Mouse (Mus musculus): ENCODE data around the gene BC067074. TPM values are rescaled to one million over a fixed set of nuclear protein-coding genes. Genes with fewer than 3 reads are reported as not detected.
A peak's percentile ranks its signal among the peaks of the same experiment; 100 is the strongest.

Gene BC067074
- polyA plus RNA-seq, 1 experiment from 2014 or later = 4.9 TPM

- DNase-seq (ENCODE audit: low spot score) = no peak
Observed at GRCm38 (mm10) chr13:113292001-113292400, 958 bp upstream of the BC067074 start.

DNA sequence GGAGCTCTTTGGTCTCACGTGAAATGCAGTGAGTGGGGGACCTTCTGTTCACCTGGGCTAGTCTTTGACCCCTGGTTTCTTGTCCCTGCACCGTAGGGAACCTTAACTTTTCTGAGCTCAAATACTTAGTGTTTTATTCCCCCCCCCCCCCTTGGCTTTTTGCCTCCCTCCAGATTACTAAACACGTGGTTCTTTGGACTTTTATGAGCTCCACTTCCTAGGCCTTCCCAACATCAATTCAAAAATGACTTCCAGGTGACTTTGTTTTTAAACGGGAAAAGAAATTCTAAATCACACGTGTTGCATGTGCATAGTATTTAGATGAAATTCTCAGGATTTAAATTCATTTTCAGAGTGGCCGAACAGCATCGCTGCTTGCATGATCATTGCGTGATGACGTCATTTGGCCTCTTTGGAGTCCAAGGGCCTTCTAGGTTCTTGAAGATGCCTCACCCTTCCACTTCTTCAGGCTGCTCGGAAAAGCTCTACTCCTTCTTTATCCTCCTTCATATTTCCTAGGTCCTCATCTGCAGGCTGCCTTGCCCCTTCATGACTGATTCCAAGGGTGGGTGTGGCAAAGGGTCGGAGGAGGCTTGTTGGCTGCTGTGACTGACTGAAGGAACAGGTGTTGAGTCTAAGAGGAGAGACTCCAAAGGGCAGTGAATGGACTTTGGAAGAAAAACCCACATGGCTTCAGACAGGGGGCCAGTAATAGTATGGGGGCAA lies 911 bp downstream of the BC067074 start:
- Histone ChIP-seq H3K9ac (replicated peaks; ENCODE audit: low read length) (peak overlapping the region; percentile 92), H3K36me3 (replicated peaks; ENCODE audit: control insufficient read depth, insufficient read depth, low read depth, low read length) (no peaks in the 10 kb centered on the region), H3K4me2 (ENCODE audit: low read depth, low read length) (peak overlapping the region; percentile 88), H3K4me3 (ENCODE audit: low read depth, low read length) (peak overlapping the region; percentile 66), H3K27ac (replicated peaks; ENCODE audit: low read depth, low read length) (no peak overlapping the region), H3K4me1 (ENCODE audit: control insufficient read depth, insufficient read depth, low read length) (no peaks in the 10 kb centered on the region), H3K9me3 (replicated peaks; ENCODE audit: control insufficient read depth, low read length) (no peaks in the 10 kb centered on the region), H3K27me3 (ENCODE audit: control insufficient read depth, insufficient read depth, low read length) (no peaks in the 10 kb centered on the region; the same call in 1 of the 2 replicates)
- DNase-seq (ENCODE audit: low spot score) (peak; percentile 32), ATAC-seq (replicated peaks; ENCODE audit: insufficient number of reproducible peaks, low FRiP score, low TSS enrichment, low read depth) (0 out of 2 replicates have a peak, but pooled peaks have one; percentile 7)
- WGBS = 51% methylated on average over 11 of the region's 11 CpGs

More at GRCm38 (mm10) chr13:113292001-113292400, 958 bp upstream of the BC067074 start:
- H3K9me3 ChIP-seq (replicated peaks; ENCODE audit: control insufficient read depth, low read length) = no peaks in the 10 kb centered on the region
- no peak overlapping the region for H3K27ac ChIP-seq (replicated peaks; ENCODE audit: low read depth, low read length)
- 91% methylated on average over 8 of the region's 8 CpGs for WGBS
- H3K4me2 ChIP-seq (ENCODE audit: low read depth, low read length) = no peak overlapping the region
- no peaks in the 10 kb centered on the region for H3K36me3 ChIP-seq (replicated peaks; ENCODE audit: control insufficient read depth, insufficient read depth, low read depth, low read length)
- no peaks in the 10 kb centered on the region; the same call in 1 of the 2 replicates for H3K27me3 ChIP-seq (ENCODE audit: control insufficient read depth, insufficient read depth, low read length)
- H3K4me1 ChIP-seq (ENCODE audit: control insufficient read depth, insufficient read depth, low read length) = no peaks in the 10 kb centered on the region
- no peak overlapping the region for H3K9ac ChIP-seq (replicated peaks; ENCODE audit: low read length)
- H3K4me3 ChIP-seq (ENCODE audit: low read depth, low read length) = no peak overlapping the region
- ATAC-seq (replicated peaks; ENCODE audit: insufficient number of reproducible peaks, low FRiP score, low TSS enrichment, low read depth) = no peak

GRCm38 (mm10) chr13:113295817-113296485 lies 3.0 kb downstream of the BC067074 start:
- Histone ChIP-seq H3K4me2 (ENCODE audit: low read depth, low read length) (no peak overlapping the region), H3K36me3 (replicated peaks; ENCODE audit: control insufficient read depth, insufficient read depth, low read depth, low read length) (no peaks in the 10 kb centered on the region), H3K9me3 (replicated peaks; ENCODE audit: control insufficient read depth, low read length) (no peaks in the 10 kb centered on the region), H3K9ac (replicated peaks; ENCODE audit: low read length) (no peak overlapping the region), H3K27ac (replicated peaks; ENCODE audit: low read depth, low read length) (no peak overlapping the region), H3K27me3 (ENCODE audit: control insufficient read depth, insufficient read depth, low read length) (no peaks in the 10 kb centered on the region; the same call in 1 of the 2 replicates), H3K4me1 (ENCODE audit: control insufficient read depth, insufficient read depth, low read length) (no peaks in the 10 kb centered on the region), H3K4me3 (ENCODE audit: low read depth, low read length) (no peak overlapping the region)
- DNase-seq (ENCODE audit: low spot score) (no peak), ATAC-seq (replicated peaks; ENCODE audit: insufficient number of reproducible peaks, low FRiP score, low TSS enrichment, low read depth) (no peak)
- WGBS = 87% methylated on average over 10 of the region's 10 CpGs

GRCm38 (mm10) chr13:113306581-113306980 lies 13.6 kb downstream of the BC067074 start:
- WGBS = 89% methylated on average over 4 of the region's 4 CpGs
- Histone ChIP-seq H3K36me3 (replicated peaks; ENCODE audit: control insufficient read depth, insufficient read depth, low read depth, low read length) (no peaks in the 10 kb centered on the region), H3K4me2 (ENCODE audit: low read depth, low read length) (no peak overlapping the region), H3K27ac (replicated peaks; ENCODE audit: low read depth, low read length) (no peak overlapping the region), H3K4me3 (ENCODE audit: low read depth, low read length) (no peak overlapping the region), H3K4me1 (ENCODE audit: control insufficient read depth, insufficient read depth, low read length) (no peaks in the 10 kb centered on the region), H3K9me3 (replicated peaks; ENCODE audit: control insufficient read depth, low read length) (no peaks in the 10 kb centered on the region), H3K9ac (replicated peaks; ENCODE audit: low read length) (no peak overlapping the region), H3K27me3 (ENCODE audit: control insufficient read depth, insufficient read depth, low read length) (no peaks in the 10 kb centered on the region)
- DNase-seq (ENCODE audit: low spot score) (no peak), ATAC-seq (replicated peaks; ENCODE audit: insufficient number of reproducible peaks, low FRiP score, low TSS enrichment, low read depth) (no peak)

DNA sequence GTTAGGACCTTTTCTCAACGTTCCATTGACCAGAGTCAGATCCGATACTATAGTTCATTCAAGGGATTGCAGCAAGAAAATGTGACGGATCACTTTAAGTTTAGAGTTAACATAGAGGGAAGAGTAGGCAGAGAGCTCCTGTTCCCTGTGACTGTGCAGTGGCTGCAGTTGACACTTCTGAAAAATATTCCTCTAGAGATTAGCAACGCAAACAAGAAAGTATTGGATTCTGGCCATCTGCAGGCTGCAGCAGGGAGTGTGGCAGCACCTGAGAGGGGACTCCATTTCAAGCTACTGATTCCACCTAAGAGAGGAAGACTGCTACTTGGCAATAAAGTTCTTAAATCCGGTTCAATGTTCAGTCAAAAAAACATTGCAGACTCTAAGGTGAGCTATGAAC lies 26.6 kb downstream of the BC067074 start:
- H3K4me2 ChIP-seq (ENCODE audit: low read depth, low read length) = no peak overlapping the region
- 89% methylated on average over 5 of the region's 5 CpGs for WGBS
- no peaks in the 10 kb centered on the region for H3K27me3 ChIP-seq (ENCODE audit: control insufficient read depth, insufficient read depth, low read length)
- no peak overlapping the region for H3K9ac ChIP-seq (replicated peaks; ENCODE audit: low read length)
- no peaks in the 10 kb centered on the region for H3K36me3 ChIP-seq (replicated peaks; ENCODE audit: control insufficient read depth, insufficient read depth, low read depth, low read length)
- H3K9me3 ChIP-seq (replicated peaks; ENCODE audit: control insufficient read depth, low read length) = no peaks in the 10 kb centered on the region
- H3K27ac ChIP-seq (replicated peaks; ENCODE audit: low read depth, low read length) = no peak overlapping the region
- DNase-seq (ENCODE audit: low spot score) (no peak), ATAC-seq (replicated peaks; ENCODE audit: insufficient number of reproducible peaks, low FRiP score, low TSS enrichment, low read depth) (no peak)
- no peak overlapping the region for H3K4me3 ChIP-seq (ENCODE audit: low read depth, low read length)
- H3K4me1 ChIP-seq (ENCODE audit: control insufficient read depth, insufficient read depth, low read length) = no peaks in the 10 kb centered on the region

- no peaks in the 10 kb centered on the region for H3K9me3 ChIP-seq (replicated peaks; ENCODE audit: control insufficient read depth, low read length)
- no peaks in the 10 kb centered on the region for H3K36me3 ChIP-seq (replicated peaks; ENCODE audit: control insufficient read depth, insufficient read depth, low read depth, low read length)
- ATAC-seq (replicated peaks; ENCODE audit: insufficient number of reproducible peaks, low FRiP score, low TSS enrichment, low read depth) = peak; percentile 9; the same call in 1 of the 2 replicates
- H3K9ac ChIP-seq (replicated peaks; ENCODE audit: low read length) = no peak overlapping the region
- H3K27me3 ChIP-seq (ENCODE audit: control insufficient read depth, insufficient read depth, low read length) = no peaks in the 10 kb centered on the region
- no peaks in the 10 kb centered on the region for H3K4me1 ChIP-seq (ENCODE audit: control insufficient read depth, insufficient read depth, low read length)
- no peak overlapping the region for H3K4me3 ChIP-seq (ENCODE audit: low read depth, low read length)
- no peak overlapping the region for H3K27ac ChIP-seq (replicated peaks; ENCODE audit: low read depth, low read length)
- 20% methylated on average over 6 of the region's 6 CpGs for WGBS
- DNase-seq (ENCODE audit: low spot score) = peak; percentile 82
- H3K4me2 ChIP-seq (ENCODE audit: low read depth, low read length) = no peak overlapping the region
Observed at GRCm38 (mm10) chr13:113321972-113322371, 29.0 kb downstream of the BC067074 start.

DNA sequence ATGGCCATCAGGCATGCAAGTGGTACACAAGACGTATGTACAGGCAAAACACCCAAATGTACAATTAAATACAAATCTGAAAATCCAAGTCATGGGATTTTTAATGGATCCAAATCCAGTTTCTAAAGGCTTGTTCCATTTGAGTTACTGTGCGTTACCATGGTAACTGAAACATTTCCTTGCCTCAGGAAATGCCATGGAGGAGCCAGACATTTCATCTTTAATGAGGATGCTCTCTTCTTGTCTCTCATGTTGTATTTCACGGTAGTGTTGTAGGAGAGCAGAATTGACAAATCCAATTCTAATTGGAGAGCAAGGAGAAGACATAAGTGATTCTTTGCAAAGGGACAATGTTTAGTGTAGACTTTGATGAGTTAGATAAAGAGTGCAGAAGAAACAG lies 31.3 kb downstream of the BC067074 start:
- DNase-seq (ENCODE audit: low spot score) = no peak
- H3K4me2 ChIP-seq (ENCODE audit: low read depth, low read length) = no peak overlapping the region
- no peak overlapping the region for H3K9ac ChIP-seq (replicated peaks; ENCODE audit: low read length)
- no peak for ATAC-seq (replicated peaks; ENCODE audit: insufficient number of reproducible peaks, low FRiP score, low TSS enrichment, low read depth)
- 78% methylated on average over 3 of the region's 3 CpGs for WGBS
- H3K4me1 ChIP-seq (ENCODE audit: control insufficient read depth, insufficient read depth, low read length) = no peaks in the 10 kb centered on the region
- H3K36me3 ChIP-seq (replicated peaks; ENCODE audit: control insufficient read depth, insufficient read depth, low read depth, low read length) = no peaks in the 10 kb centered on the region
- no peak overlapping the region for H3K4me3 ChIP-seq (ENCODE audit: low read depth, low read length)
- H3K27ac ChIP-seq (replicated peaks; ENCODE audit: low read depth, low read length) = no peak overlapping the region
- H3K27me3 ChIP-seq (ENCODE audit: control insufficient read depth, insufficient read depth, low read length) = no peaks in the 10 kb centered on the region
- H3K9me3 ChIP-seq (replicated peaks; ENCODE audit: control insufficient read depth, low read length) = no peaks in the 10 kb centered on the region

GRCm38 (mm10) chr13:113325678-113326077 lies 32.7 kb downstream of the BC067074 start:
- H3K27ac ChIP-seq (replicated peaks; ENCODE audit: low read depth, low read length) = no peak overlapping the region
- H3K4me1 ChIP-seq (ENCODE audit: control insufficient read depth, insufficient read depth, low read length) = no peaks in the 10 kb centered on the region
- DNase-seq (ENCODE audit: low spot score) (no peak), ATAC-seq (replicated peaks; ENCODE audit: insufficient number of reproducible peaks, low FRiP score, low TSS enrichment, low read depth) (no peak)
- H3K36me3 ChIP-seq (replicated peaks; ENCODE audit: control insufficient read depth, insufficient read depth, low read depth, low read length) = no peaks in the 10 kb centered on the region
- no peak overlapping the region for H3K4me3 ChIP-seq (ENCODE audit: low read depth, low read length)
- no peaks in the 10 kb centered on the region for H3K27me3 ChIP-seq (ENCODE audit: control insufficient read depth, insufficient read depth, low read length)
- no peak overlapping the region for H3K4me2 ChIP-seq (ENCODE audit: low read depth, low read length)
- WGBS = 65% methylated on average over 3 of the region's 3 CpGs
- no peak overlapping the region for H3K9ac ChIP-seq (replicated peaks; ENCODE audit: low read length)
- H3K9me3 ChIP-seq (replicated peaks; ENCODE audit: control insufficient read depth, low read length) = no peaks in the 10 kb centered on the region

All from embryonic facial prominence, embryonic 11.5 days (tissue).